Mouse (Mus musculus) gastrocnemius, postnatal 25 days (tissue): Measurements from ENCODE around the gene Odc1. TPM values are rescaled to one million over a fixed set of nuclear protein-coding genes. Genes with fewer than 3 reads are reported as not detected.

Source experiments
- DNase-seq: peaks from one replicate; pipeline ENCODE4 v3.0.0; 2022
- total RNA-seq, 2 experiments: library from RNA; stranded (reverse); gene quantifications; 1 replicate in 1 of 2; 2 replicates in 1 of 2; pipeline ENCODE4 v1.2.3; 2021

The Odc1 gene
- total RNA-seq, 2 experiments from 2014 or later = 79.8 to 94.3 TPM

- DNase-seq = no peak
Measured at GRCm38 (mm10) chr12:17588906-17589612, 44.5 kb downstream of the Odc1 start.

- no peak for DNase-seq
Measured at GRCm38 (mm10) chr12:17591249-17591648, 46.7 kb downstream of the Odc1 start.

- DNase-seq = no peak
Measured at GRCm38 (mm10) chr12:17593956-17594355, 49.4 kb downstream of the Odc1 start.

- no peak for DNase-seq
Measured at GRCm38 (mm10) chr12:17594701-17595100, 50.1 kb downstream of the Odc1 start.

GRCm38 (mm10) chr12:17595166-17595565 lies 50.6 kb downstream of the Odc1 start:
- no peak for DNase-seq

Other genes starting within 250 kb of the Odc1 start
- under 1 TPM in 1 of 2 experiments, not detected in 1; 0.21 TPM for gene Atp6v1c2, start 215.4 kb upstream of the Odc1 start, total RNA-seq
- gene Nol10, start 196.3 kb upstream of the Odc1 start, total RNA-seq = 1 to 10 TPM; 6.3 to 7.4 TPM
- 1 to 10 TPM; 6.4 to 8.0 TPM for gene Hpcal1, start 146.1 kb downstream of the Odc1 start, total RNA-seq